Mouse (Mus musculus) forebrain, embryonic 14.5 days (tissue): Measurements from ENCODE around the gene Ccdc14. TPM values are rescaled to one million over a fixed set of nuclear protein-coding genes. Genes with fewer than 3 reads are reported as not detected.

Experiments
- ATAC-seq: fragments of 200-750 bp; cut with Nextera tagmentation; 2 replicates; pipeline ENCODE4 v1.8.0; 2017; ENCODE audit warnings: mild to moderate bottlenecking, moderate library complexity
- DNase-seq: peaks from one replicate; pipeline ENCODE4 v3.0.0-alpha.2; 2015; ENCODE audit warnings: low spot score
- H3K27ac ChIP-seq: fragments of 300-500 bp; sonication (generic); 2 replicates; pipeline ENCODE4 v1.5.1; 2014; ENCODE audit warnings: low read depth, mild to moderate bottlenecking, control low read depth, low read length, moderate library complexity
- H3K27me3 ChIP-seq: fragments of 300-500 bp; sonication (generic); replicated peaks from 2 replicates; pipeline ENCODE4 v1.6.1; 2014; ENCODE audit warnings: low read length, control low read depth, mixed read lengths; ENCODE audit not compliant: control insufficient read depth, insufficient read depth
- H3K36me3 ChIP-seq: fragments of 300-500 bp; sonication (generic); 2 replicates; pipeline ENCODE4 v1.6.1; 2014; ENCODE audit warnings: low read length, control low read depth; ENCODE audit not compliant: control insufficient read depth, insufficient read depth
- H3K4me1 ChIP-seq: fragments of 300-500 bp; sonication (generic); 2 replicates; pipeline ENCODE4 v1.6.1; 2014; ENCODE audit warnings: antibody characterized with exemption, low read length, control low read depth; ENCODE audit not compliant: control insufficient read depth, insufficient read depth
- H3K4me2 ChIP-seq: fragments of 300-500 bp; sonication (generic); 2 replicates; pipeline ENCODE4 v1.6.1; 2014; ENCODE audit warnings: mild to moderate bottlenecking, control low read depth, low read length
- H3K4me3 ChIP-seq: fragments of 300-500 bp; sonication (generic); 2 replicates; pipeline ENCODE4 v1.5.1; 2014; ENCODE audit warnings: low read depth, low read length, control low read depth
- H3K9ac ChIP-seq: fragments of 300-500 bp; sonication (generic); 2 replicates; pipeline ENCODE4 v1.6.1; 2014; ENCODE audit warnings: mild to moderate bottlenecking, low read length, control low read depth, moderate library complexity
- H3K9me3 ChIP-seq: fragments of 300-500 bp; sonication (generic); replicated peaks from 2 replicates; pipeline ENCODE4 v1.6.1; 2016; ENCODE audit warnings: low read length, control low read depth, mixed read lengths; ENCODE audit not compliant: control insufficient read depth
- WGBS: fragments of 180-500 bp; shearing (Covaris S2); extraction: QIAGEN DNeasy Blood & Tissue Kit; methylation state at CpG from one replicate; pipeline ENCODE4 v1.1.7; 2014; 5-methylcytosine and 5-hydroxymethylcytosine counted together
- polyA plus RNA-seq: library from polyadenylated mRNA; unstranded; fragments of >200 nt; fragmentation: Nextera tagmentation; extraction: Ambion mirVana; gene quantifications from 2 replicates; pipeline ENCODE4 v1.2.1, GENCODE M21; 2014

Ccdc14 gene
- polyA plus RNA-seq, 1 experiment from 2014 or later: 6.5 TPM

DNA sequence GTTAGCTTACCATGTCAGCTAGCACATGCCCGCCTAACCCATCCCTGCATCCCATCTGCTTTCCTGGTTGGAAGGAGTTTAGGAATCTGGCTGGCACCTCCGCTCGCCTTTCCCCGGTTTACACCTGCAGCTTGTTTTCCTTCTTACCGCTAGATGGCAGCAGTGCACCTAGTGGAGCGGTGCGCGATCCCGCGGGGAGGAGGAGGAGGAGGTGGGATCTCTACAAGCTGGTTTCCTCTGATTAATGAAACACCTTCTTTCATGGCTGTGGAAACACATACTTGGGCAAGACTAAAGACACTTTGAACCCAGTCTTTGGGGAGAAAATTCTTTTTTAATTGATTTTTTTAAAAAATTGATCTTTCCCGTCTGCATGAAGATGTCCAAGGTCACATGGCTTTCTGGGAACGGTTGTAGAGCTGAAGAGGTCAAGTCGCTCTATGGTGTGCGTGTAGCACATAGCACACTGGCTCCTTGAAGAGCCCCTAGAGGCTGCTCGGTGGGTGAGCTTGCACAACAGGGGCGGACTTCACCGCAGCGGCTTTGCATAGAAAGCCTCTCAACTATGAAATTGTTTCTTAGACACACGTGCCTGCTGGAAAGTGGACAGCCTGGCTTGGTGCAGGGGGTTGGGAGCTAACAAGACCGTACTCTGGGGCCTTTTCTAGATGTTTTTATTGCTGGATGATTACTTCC, 23.2 kb upstream of the Ccdc14 start:
- peak overlapping the region; percentile 38 for H3K4me2 ChIP-seq
- no peaks in the 10 kb centered on the region for H3K36me3 ChIP-seq
- H3K27me3 ChIP-seq: peaks cover 5% of the 10 kb centered on the region; the same call in 1 of the 2 replicates
- 0 out of 2 replicates have a peak overlapping the region, but pooled peaks have one; percentile 8 for H3K4me3 ChIP-seq
- no peaks in the 10 kb centered on the region for H3K9me3 ChIP-seq
- peak; percentile 75 for ATAC-seq
- peak; percentile 87 for DNase-seq
- WGBS: 4% methylated on average over 20 of the region's 20 CpGs
- no peak overlapping the region for H3K27ac ChIP-seq
- no peak overlapping the region for H3K9ac ChIP-seq
- H3K4me1 ChIP-seq: no peaks in the 10 kb centered on the region

- WGBS: 80% methylated on average over 9 of the region's 9 CpGs
- Histone ChIP-seq H3K4me3 (no peak overlapping the region), H3K4me1 (no peaks in the 10 kb centered on the region), H3K9ac (no peak overlapping the region), H3K4me2 (no peak overlapping the region), H3K27ac (no peak overlapping the region), H3K36me3 (no peaks in the 10 kb centered on the region), H3K27me3 (peaks cover 5% of the 10 kb centered on the region; the same call in 1 of the 2 replicates), H3K9me3 (no peaks in the 10 kb centered on the region)
- DNase-seq (no peak), ATAC-seq (no peak)
These were observed 22.1 kb upstream of the Ccdc14 start for GRCm38 (mm10) chr16:34668341-34668740.

DNA sequence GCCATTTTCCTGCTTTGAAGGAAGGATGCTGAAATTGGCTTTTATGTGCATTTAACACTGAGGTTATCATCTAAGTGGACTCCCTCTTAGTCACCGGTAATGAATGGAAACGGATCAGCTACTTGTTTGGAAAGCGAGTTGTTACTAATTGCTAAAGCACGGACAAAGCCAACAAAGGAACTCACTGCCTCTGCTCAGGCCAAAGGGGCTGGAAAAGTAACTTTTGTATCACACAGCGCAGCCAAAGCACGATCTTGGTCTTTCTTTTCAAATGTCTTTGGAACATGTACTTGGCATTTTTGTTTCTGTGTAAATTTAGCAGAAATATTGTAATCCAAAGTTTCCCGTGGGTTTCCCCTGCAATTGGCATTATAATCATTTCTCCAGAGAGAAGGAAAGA, 18.4 kb upstream of the Ccdc14 start:
- no peak overlapping the region for H3K4me2 ChIP-seq
- ATAC-seq (no peak), DNase-seq (no peak)
- no peaks in the 10 kb centered on the region for H3K36me3 ChIP-seq
- 13% methylated on average over 7 of the region's 7 CpGs for WGBS
- no peak overlapping the region for H3K9ac ChIP-seq
- H3K4me1 ChIP-seq: no peaks in the 10 kb centered on the region
- H3K27me3 ChIP-seq: no peaks in the 10 kb centered on the region
- H3K9me3 ChIP-seq: no peaks in the 10 kb centered on the region
- H3K27ac ChIP-seq: no peak overlapping the region
- no peak overlapping the region for H3K4me3 ChIP-seq

GRCm38 (mm10) chr16:34672822-34673221, 17.6 kb upstream of the Ccdc14 start:
- H3K4me1 ChIP-seq: no peaks in the 10 kb centered on the region
- WGBS: 53% methylated on average over 3 of the region's 3 CpGs
- H3K4me2 ChIP-seq: no peak overlapping the region
- no peak for ATAC-seq
- DNase-seq: no peak
- no peaks in the 10 kb centered on the region for H3K9me3 ChIP-seq
- H3K36me3 ChIP-seq: no peaks in the 10 kb centered on the region
- no peak overlapping the region for H3K4me3 ChIP-seq
- H3K27ac ChIP-seq: no peak overlapping the region
- no peaks in the 10 kb centered on the region for H3K27me3 ChIP-seq
- no peak overlapping the region for H3K9ac ChIP-seq

DNA sequence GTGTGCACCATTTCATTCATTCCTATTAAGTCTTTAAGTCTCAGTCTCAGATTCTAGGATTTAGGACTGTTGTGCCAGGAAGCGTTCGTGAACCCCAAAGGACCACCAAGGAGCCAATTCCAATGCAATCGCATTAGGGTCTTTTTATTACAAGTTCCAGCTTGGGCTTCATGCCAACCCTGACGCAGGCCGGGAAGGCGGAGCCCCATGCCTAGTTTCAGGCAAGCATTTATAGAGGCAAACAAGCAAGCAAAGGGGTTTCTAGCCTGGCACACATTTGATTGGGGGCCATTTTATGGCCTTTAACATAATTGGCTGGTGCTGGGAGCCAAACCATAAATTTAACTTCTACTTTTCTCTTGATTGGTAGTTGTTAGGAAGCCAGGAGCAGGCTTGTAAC, 16.1 kb upstream of the Ccdc14 start:
- no peak overlapping the region for H3K4me3 ChIP-seq
- no peaks in the 10 kb centered on the region for H3K27me3 ChIP-seq
- H3K27ac ChIP-seq: no peak overlapping the region
- H3K4me2 ChIP-seq: no peak overlapping the region
- no peaks in the 10 kb centered on the region for H3K9me3 ChIP-seq
- 30% methylated on average over 6 of the region's 6 CpGs for WGBS
- ATAC-seq: no peak
- no peaks in the 10 kb centered on the region for H3K36me3 ChIP-seq
- H3K9ac ChIP-seq: no peak overlapping the region
- peak; percentile 77 for DNase-seq
- H3K4me1 ChIP-seq: no peaks in the 10 kb centered on the region

DNA sequence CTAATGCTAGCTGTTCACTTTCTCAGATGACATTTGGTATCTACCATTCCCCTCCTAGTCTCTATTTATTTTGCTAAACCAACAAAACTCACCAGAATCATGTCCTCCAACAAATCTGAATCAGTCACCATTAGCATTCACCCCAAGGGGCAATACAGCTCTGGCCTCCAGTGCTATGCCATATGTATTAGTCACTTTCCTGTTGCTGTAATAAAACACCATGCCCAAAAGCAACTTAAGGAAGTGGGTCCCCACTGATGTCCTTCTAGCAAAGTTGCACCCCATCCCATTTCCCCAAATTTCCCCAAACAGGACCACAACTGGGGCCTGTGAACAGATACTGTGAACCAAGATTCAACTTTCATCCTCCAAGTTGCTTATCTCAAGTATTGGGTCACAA, 8.6 kb upstream of the Ccdc14 start:
- Histone ChIP-seq H3K4me3 (no peak overlapping the region), H3K4me1 (no peaks in the 10 kb centered on the region), H3K27me3 (no peaks in the 10 kb centered on the region), H3K9ac (no peak overlapping the region), H3K36me3 (no peaks in the 10 kb centered on the region), H3K4me2 (no peak overlapping the region), H3K9me3 (no peaks in the 10 kb centered on the region), H3K27ac (no peak overlapping the region)
- no peak for DNase-seq
- no peak for ATAC-seq

GRCm38 (mm10) chr16:34689879-34690278, 537 bp upstream of the Ccdc14 start:
- Histone ChIP-seq H3K9me3 (no peaks in the 10 kb centered on the region), H3K4me2 (peak overlapping the region; percentile 82; the same call in 1 of the 2 replicates), H3K4me3 (no peak overlapping the region), H3K9ac (no peak overlapping the region), H3K36me3 (no peaks in the 10 kb centered on the region), H3K4me1 (peaks cover 6% of the 10 kb centered on the region), H3K27ac (no peak overlapping the region), H3K27me3 (no peaks in the 10 kb centered on the region)
- no peak for DNase-seq
- 68% methylated on average over 3 of the region's 3 CpGs for WGBS
- ATAC-seq: peak; percentile 22; the same call in 1 of the 2 replicates

DNA sequence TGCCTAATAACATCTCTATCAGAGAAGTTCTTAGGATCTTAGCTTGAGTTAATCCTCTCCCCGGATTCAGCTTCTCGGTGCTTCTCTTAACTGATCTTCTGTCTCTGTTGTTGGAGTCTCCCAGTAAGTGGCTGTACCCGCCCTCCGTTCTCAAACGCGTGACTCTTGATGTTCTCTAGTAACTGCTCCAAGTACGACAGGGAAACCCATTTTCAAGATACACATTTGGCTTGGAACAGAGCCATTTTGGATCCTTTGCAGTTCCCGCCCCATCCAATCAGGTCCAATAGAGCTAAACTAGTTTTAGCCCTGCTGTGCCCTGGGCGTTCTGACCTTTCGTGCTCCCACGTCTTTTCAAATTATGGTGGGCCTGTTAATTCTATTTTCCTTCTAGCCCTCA, 740 bp downstream of the Ccdc14 start:
- ATAC-seq (no peak), DNase-seq (peak; percentile 33)
- Histone ChIP-seq H3K9ac (peak overlapping the region; percentile 78), H3K9me3 (no peaks in the 10 kb centered on the region), H3K27ac (no peak overlapping the region), H3K36me3 (0 out of 2 replicates have a peak, but pooled peaks cover 3% of the 10 kb centered on the region), H3K4me3 (peak overlapping the region; percentile 63), H3K4me1 (peaks cover 6% of the 10 kb centered on the region), H3K27me3 (no peaks in the 10 kb centered on the region), H3K4me2 (peak overlapping the region; percentile 82)
- WGBS: 9% methylated on average over 11 of the region's 11 CpGs

DNA sequence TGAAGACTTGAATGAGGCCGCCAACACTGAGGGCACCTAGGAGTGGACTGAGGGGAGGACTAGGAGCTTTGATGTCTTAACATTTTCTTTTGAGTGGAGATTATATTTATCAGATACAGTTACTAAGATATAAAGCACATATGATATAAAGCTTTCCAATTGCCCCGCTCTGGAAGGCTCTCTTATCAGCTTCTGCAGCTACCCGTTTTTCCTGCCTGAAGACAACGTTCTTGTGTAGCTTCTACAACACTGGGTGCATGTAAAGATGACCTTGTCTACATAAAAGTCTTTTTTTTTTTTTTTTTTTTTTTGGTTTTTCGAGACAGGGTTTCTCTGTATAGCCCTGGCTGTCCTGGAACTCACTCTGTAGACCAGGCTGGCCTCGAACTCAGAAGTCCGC, 4.1 kb downstream of the Ccdc14 start:
- DNase-seq (no peak), ATAC-seq (no peak)
- Histone ChIP-seq H3K4me3 (no peak overlapping the region), H3K27ac (no peak overlapping the region), H3K27me3 (no peaks in the 10 kb centered on the region), H3K9ac (no peak overlapping the region), H3K4me2 (no peak overlapping the region), H3K9me3 (no peaks in the 10 kb centered on the region), H3K4me1 (peaks cover 6% of the 10 kb centered on the region), H3K36me3 (0 out of 2 replicates have a peak, but pooled peaks cover 4% of the 10 kb centered on the region)
- 94% methylated on average over 6 of the region's 7 CpGs for WGBS
